Mouse (Mus musculus): Measurements from ENCODE around the gene Olfr154. TPM values are rescaled to one million over a fixed set of nuclear protein-coding genes. Genes with fewer than 3 reads are reported as not detected.
"Not testable (repeated sequence)": the region's sequence is repeated elsewhere in the genome, so short reads cannot be mapped to it uniquely, and the experiment has no call there.

Gene Olfr154
- polyA plus RNA-seq (2012; fragmentation: generic; extraction: Trizol), result not detected

DNA sequence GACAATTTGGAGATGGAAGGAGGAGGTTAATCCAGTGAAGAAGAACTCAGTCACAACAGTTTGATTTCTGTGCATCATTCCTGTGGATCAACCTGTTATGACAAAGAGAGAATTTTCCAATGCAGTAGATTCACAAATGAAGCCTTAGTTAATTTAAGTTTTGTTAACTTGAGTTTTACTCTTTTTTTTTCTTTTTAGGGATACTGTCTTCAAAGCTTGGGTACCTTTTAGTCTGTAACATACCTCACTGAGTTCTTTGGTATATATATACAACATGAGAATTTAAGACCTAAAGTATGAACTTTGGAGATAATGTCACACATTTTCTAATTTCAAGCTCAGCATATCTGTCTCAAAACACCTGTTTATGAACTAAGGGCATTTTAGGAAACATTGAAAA, at the start of gene Olfr154:
Gene Olfr154, minus strand, starts transcription at position 101 of the 400 bp plus-strand sequence.
- H3K36me3 ChIP-seq (ENCODE audit: control insufficient read depth, insufficient read depth); H3K4me3 ChIP-seq; H3K79me2 ChIP-seq (ENCODE audit: control insufficient read depth, insufficient read depth); H3ac ChIP-seq (ENCODE audit: control insufficient read depth, insufficient read length); H3K27me3 ChIP-seq (ENCODE audit: control insufficient read depth, insufficient read depth, insufficient read length); H3K4me2 ChIP-seq (ENCODE audit: low read depth): not testable (repeated sequence)

DNA sequence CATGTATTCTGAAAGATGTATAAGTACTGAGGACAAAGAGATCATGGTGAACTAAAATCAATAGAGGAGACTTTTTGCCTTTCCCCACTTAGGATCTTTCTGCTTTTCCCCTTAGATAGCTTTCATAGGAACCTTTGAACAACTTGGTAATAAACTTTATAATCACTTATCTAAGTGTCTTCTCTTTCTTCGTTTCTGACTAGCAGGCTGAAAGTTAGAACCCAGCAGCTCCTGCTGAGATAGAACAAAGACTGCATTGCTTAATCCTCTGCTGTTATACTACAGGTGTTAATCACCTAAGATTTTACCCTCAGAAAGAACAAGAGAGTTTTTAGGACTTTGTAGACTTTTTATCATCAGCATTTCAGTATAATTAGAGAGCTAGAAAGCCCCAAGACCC, 46.9 kb upstream of the Olfr154 start:
- no peak for TF ChIP-seq MYOG (IDR thresholded peaks at IDR 0.05; ENCODE audit: control insufficient read depth in 1 of 3, insufficient read depth in 1 of 3, insufficient read length in 2 of 3, low read depth in 2 of 3)
- TF ChIP-seq TCF3 (IDR thresholded peaks at IDR 0.05; ENCODE audit: insufficient read length, low read depth), result no peak
- TF ChIP-seq CEBPB (IDR thresholded peaks at IDR 0.05; ENCODE audit: insufficient read depth, poor library complexity, severe bottlenecking), result no peak
- TF ChIP-seq REST (IDR thresholded peaks at IDR 0.05; ENCODE audit: insufficient read depth, insufficient read length), result no peak
- TF ChIP-seq TCF12 (IDR thresholded peaks at IDR 0.05; ENCODE audit: insufficient read depth, poor library complexity, severe bottlenecking), result no peak
- no peak for TF ChIP-seq MAX (IDR thresholded peaks at IDR 0.05; ENCODE audit: low read depth)
- TF ChIP-seq E2F4 (IDR thresholded peaks at IDR 0.05; ENCODE audit: insufficient read depth), result no peak
- TF ChIP-seq POLR2AphosphoS2 (IDR thresholded peaks at IDR 0.05; ENCODE audit: insufficient read length, low read depth), result no peak
- TF ChIP-seq MYOD1 (IDR thresholded peaks at IDR 0.05; ENCODE audit: control insufficient read depth in 1 of 3, insufficient read length in 2 of 3, low read depth in 2 of 3), result no peak
- TF ChIP-seq USF1 (IDR thresholded peaks at IDR 0.05; ENCODE audit: low read depth), result no peak
- no peak for TF ChIP-seq POLR2A (IDR thresholded peaks at IDR 0.05; ENCODE audit: insufficient read length, low read depth)
- TF ChIP-seq SRF (IDR thresholded peaks at IDR 0.05; ENCODE audit: control insufficient read depth, insufficient read length, low read depth), result no peak
- H3K27me3 ChIP-seq (ENCODE audit: control insufficient read depth, insufficient read depth, insufficient read length), result no peaks in the 10 kb centered on the region
- H3ac ChIP-seq (ENCODE audit: control insufficient read depth, insufficient read length), result no peak overlapping the region

DNA sequence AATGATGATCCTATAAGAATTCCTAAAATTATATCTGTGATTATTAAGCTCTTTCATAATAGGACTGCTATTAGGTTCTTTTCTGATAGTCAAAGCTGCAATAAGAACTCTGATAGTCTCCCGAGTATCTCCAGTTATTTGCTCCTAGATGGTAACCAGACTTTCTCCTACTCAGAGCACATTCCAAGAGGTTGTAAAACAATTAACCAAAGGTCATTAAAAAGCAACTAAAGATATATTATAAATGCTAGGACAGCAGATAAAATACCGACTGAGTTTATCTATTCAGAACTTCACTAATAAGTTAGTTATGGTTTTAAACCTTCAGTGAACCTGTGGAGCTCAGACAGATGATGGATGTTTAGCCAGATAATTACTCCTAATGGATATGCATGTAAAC, 46.4 kb upstream of the Olfr154 start:
- H3ac ChIP-seq (ENCODE audit: control insufficient read depth, insufficient read length); H3K4me2 ChIP-seq (ENCODE audit: low read depth); H3K27me3 ChIP-seq (ENCODE audit: control insufficient read depth, insufficient read depth, insufficient read length); H3K79me2 ChIP-seq (ENCODE audit: control insufficient read depth, insufficient read depth); H3K4me3 ChIP-seq; H3K36me3 ChIP-seq (ENCODE audit: control insufficient read depth, insufficient read depth): not testable (repeated sequence)

More for the DNA sequence above, 46.9 kb upstream of the Olfr154 start:
- Histone ChIP-seq H3K4me2 (ENCODE audit: low read depth) (no peak overlapping the region), H3K4me3 (no peak overlapping the region), H3K79me2 (ENCODE audit: control insufficient read depth, insufficient read depth) (no peaks in the 10 kb centered on the region), H3K36me3 (ENCODE audit: control insufficient read depth, insufficient read depth) (no peaks in the 10 kb centered on the region)

DNA sequence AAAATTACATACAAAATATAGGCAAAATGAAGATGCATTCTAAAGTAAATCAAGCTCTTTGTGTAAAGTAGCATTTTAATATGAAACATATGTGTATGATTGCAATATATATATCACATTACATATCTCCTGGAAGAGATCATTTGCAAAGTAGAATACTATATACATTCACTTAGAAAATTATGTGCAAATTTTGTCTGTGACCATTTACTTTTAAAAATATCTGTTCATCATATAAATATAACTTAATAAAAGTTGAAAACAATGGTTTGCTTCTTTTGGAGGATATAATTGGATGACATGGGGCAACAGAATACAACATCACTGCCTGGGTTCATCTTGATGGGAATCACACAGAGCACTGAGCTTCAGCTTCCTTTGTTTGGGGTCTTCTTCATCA, 24.9 kb upstream of the Olfr154 start, which contains the start of gene Olfr1008:
Gene Olfr1008, plus strand, starts transcription at position 301 of the 400 bp plus-strand sequence.
- Histone ChIP-seq H3ac (ENCODE audit: control insufficient read depth, insufficient read length) (no peak within 1 kb of the TSS), H3K4me2 (ENCODE audit: low read depth) (no peak within 1 kb of the TSS), H3K27me3 (ENCODE audit: control insufficient read depth, insufficient read depth, insufficient read length) (no peaks in the 10 kb centered on the region), H3K36me3 (ENCODE audit: control insufficient read depth, insufficient read depth) (no peaks in the 10 kb centered on the region), H3K79me2 (ENCODE audit: control insufficient read depth, insufficient read depth) (no peaks in the 10 kb centered on the region), H3K4me3 (no peak within 1 kb of the TSS)
- no peak for TF ChIP-seq SRF (IDR thresholded peaks at IDR 0.05; ENCODE audit: control insufficient read depth, insufficient read length, low read depth)
- TF ChIP-seq REST (IDR thresholded peaks at IDR 0.05; ENCODE audit: insufficient read depth, insufficient read length), result no peak
- TF ChIP-seq MYOG (IDR thresholded peaks at IDR 0.05; ENCODE audit: control insufficient read depth in 1 of 3, insufficient read depth in 1 of 3, insufficient read length in 2 of 3, low read depth in 2 of 3), result no peak
- no peak for TF ChIP-seq MYOD1 (IDR thresholded peaks at IDR 0.05; ENCODE audit: control insufficient read depth in 1 of 3, insufficient read length in 2 of 3, low read depth in 2 of 3)
- TF ChIP-seq MAX (IDR thresholded peaks at IDR 0.05; ENCODE audit: low read depth), result no peak
- no peak for TF ChIP-seq CEBPB (IDR thresholded peaks at IDR 0.05; ENCODE audit: insufficient read depth, poor library complexity, severe bottlenecking)
- TF ChIP-seq POLR2A (IDR thresholded peaks at IDR 0.05; ENCODE audit: insufficient read length, low read depth), result no peak
- no peak for TF ChIP-seq USF1 (IDR thresholded peaks at IDR 0.05; ENCODE audit: low read depth)
- no peak for TF ChIP-seq TCF12 (IDR thresholded peaks at IDR 0.05; ENCODE audit: insufficient read depth, poor library complexity, severe bottlenecking)
- TF ChIP-seq E2F4 (IDR thresholded peaks at IDR 0.05; ENCODE audit: insufficient read depth), result no peak
- TF ChIP-seq POLR2AphosphoS2 (IDR thresholded peaks at IDR 0.05; ENCODE audit: insufficient read length, low read depth), result no peak

DNA sequence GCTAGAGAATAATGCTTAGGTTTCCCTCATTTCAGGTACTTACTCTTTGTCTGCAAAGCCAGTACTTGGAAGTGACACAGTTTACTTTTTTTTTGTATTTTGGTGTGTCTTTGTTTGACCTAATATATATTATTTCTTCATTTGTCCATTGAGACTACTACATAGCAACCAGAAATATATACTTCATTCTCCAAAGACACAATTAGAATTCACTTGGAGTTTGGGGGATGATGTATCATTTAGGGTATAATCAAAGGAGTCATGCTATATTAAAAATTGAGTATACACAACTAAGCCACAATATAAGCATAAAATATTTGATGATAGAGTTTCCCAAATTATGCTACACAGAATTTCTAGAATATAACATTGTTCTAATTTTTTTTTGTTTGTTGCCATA, 14.4 kb upstream of the Olfr154 start, which contains the start of gene Olfr1006:
Gene Olfr1006, minus strand, starts transcription at position 101 of the 400 bp plus-strand sequence.
- H3K4me2 ChIP-seq (ENCODE audit: low read depth), result no peak within 1 kb of the TSS
- no peaks in the 10 kb centered on the region for H3K36me3 ChIP-seq (ENCODE audit: control insufficient read depth, insufficient read depth)
- H3ac ChIP-seq (ENCODE audit: control insufficient read depth, insufficient read length), result no peak within 1 kb of the TSS
- no peaks in the 10 kb centered on the region for H3K27me3 ChIP-seq (ENCODE audit: control insufficient read depth, insufficient read depth, insufficient read length)
- no peak for TF ChIP-seq CEBPB (IDR thresholded peaks at IDR 0.05; ENCODE audit: insufficient read depth, poor library complexity, severe bottlenecking)
- no peak for TF ChIP-seq POLR2A (IDR thresholded peaks at IDR 0.05; ENCODE audit: insufficient read length, low read depth)
- TF ChIP-seq REST (IDR thresholded peaks at IDR 0.05; ENCODE audit: insufficient read depth, insufficient read length), result no peak
- no peak for TF ChIP-seq MAX (IDR thresholded peaks at IDR 0.05; ENCODE audit: low read depth)
- no peak for TF ChIP-seq USF1 (IDR thresholded peaks at IDR 0.05; ENCODE audit: low read depth)
- TF ChIP-seq SRF (IDR thresholded peaks at IDR 0.05; ENCODE audit: control insufficient read depth, insufficient read length, low read depth), result no peak
- TF ChIP-seq TCF3 (IDR thresholded peaks at IDR 0.05; ENCODE audit: insufficient read length, low read depth), result no peak
- H3K4me3 ChIP-seq, result no peak within 1 kb of the TSS
- H3K79me2 ChIP-seq (ENCODE audit: control insufficient read depth, insufficient read depth), result no peaks in the 10 kb centered on the region

All from myocyte (in vitro differentiated cells).